Mouse (Mus musculus) embryo, embryonic 10.5 days (tissue): ENCODE results near the gene Phf7.

Experiments used
- DNase-seq: peaks from one replicate; pipeline ENCODE4 v3.0.0-alpha.2; 2015; ENCODE audit warnings: low spot score

The Phf7 gene

GRCm38 (mm10) chr14:31197547-31198516, 53.3 kb downstream of the Phf7 start:
- no peak for DNase-seq

- peak; percentile 34 for DNase-seq
Measured at GRCm38 (mm10) chr14:31195968-31196367, 55.1 kb downstream of the Phf7 start.

DNA sequence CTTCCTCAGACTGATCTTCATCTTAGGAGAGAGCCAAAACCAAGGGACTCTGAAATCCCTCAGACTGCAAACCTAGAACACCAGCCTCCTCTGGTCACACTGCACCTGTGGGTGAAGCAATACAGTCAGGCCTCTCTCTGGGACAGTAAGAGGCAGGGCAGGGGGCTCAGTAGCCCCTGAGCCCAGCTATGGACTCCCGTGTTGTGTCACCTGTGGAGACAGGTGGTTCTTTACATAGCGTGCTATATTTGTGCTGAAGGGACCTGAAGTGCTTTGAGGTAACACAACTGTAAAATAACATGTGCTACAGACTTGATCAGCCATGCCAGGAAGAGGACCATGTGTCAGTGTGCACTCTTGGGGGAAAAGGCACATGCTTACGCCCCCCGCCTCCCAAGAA, 55.6 kb downstream of the Phf7 start:
- DNase-seq = no peak

GRCm38 (mm10) chr14:31194891-31195513, 56.1 kb downstream of the Phf7 start:
- no peak for DNase-seq

GRCm38 (mm10) chr14:31194441-31194840, 56.7 kb downstream of the Phf7 start:
- no peak for DNase-seq

GRCm38 (mm10) chr14:31193791-31194190, 57.3 kb downstream of the Phf7 start:
- DNase-seq = no peak

DNA sequence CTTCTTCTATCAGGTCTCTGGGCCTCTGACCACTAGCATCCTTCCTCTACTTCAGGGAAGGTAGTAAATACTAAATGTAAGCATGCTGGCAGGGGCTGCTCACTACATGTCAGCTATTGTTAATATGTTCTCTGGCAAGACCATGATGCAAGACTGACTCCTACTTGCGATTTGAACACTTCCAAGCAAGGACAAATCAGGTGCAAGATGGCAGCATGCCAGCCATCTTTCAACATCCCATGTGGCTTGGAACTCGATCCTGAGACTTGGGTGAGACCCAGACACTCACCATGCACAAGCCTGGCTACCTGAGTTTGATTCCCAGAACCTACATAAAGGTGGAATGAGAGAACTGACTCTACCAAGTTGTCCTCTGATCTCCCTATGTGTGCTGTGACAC, 59.2 kb downstream of the Phf7 start:
- no peak for DNase-seq

DNA sequence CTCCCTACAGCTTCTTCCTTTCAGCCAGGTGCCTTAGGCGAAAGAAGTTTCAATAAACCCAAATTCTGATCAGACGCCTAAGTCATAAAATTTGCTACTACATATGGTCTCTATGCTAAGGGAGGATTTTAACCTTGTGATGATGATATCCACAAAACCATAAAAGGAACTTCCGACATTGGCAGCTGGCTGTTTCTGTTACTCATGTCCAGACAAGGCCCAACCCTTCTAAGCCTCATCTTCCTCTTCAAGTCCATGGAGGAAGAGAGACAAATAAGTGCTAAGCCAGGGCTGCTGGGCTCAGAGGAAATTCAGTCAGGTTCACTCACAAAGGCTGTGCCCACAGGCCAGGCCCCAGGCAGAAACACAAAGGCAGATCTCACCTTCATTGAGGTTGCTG, 61.8 kb downstream of the Phf7 start:
- no peak for DNase-seq

DNA sequence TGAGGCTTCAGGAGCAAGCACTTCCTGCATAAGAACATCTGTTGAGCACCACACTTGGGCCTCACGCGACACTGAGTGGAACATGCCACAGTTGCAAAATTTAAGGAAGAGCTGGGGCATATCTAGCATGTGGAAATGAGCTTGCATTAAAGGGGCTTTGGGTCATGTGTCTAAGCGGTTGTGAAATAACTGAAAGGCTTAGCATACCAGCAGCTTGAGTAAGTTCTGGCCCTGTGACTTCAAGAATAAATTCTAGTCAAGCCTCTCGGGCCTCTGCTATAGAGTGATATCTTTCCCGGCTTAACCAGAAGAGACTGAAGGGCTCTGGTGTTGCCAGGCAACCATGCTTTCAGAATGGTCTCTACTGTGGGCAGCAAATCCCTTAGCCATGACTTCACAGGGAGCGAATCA, 62.3 kb downstream of the Phf7 start:
- DNase-seq = peak; percentile 47
